Mouse (Mus musculus) cortical plate, adult 2 months (tissue): ENCODE results near the gene Pdzrn3. TPM values are rescaled to one million over a fixed set of nuclear protein-coding genes. Genes with fewer than 3 reads are reported as not detected.
A peak's percentile ranks its signal among the peaks of the same experiment; 100 is the strongest.

Experiments used
- H3K27ac ChIP-seq: fragments of 200-500 bp; 2 replicates; pipeline ENCODE4 v1.5.1; 2012; ENCODE audit warnings: low read length, control low read depth, inconsistent platforms; ENCODE audit not compliant: insufficient read depth
- H3K4me1 ChIP-seq: fragments of 200-500 bp; 2 replicates; pipeline ENCODE4 v1.6.1; 2011; ENCODE audit warnings: low read length; ENCODE audit not compliant: control insufficient read depth, insufficient read depth
- H3K4me3 ChIP-seq: fragments of 200-500 bp; 2 replicates; pipeline ENCODE4 v1.5.1; 2011; ENCODE audit warnings: mild to moderate bottlenecking, low read length, control low read depth; ENCODE audit not compliant: insufficient read depth
- CTCF ChIP-seq: fragments of 200-500 bp; IDR thresholded peaks from 2 replicates; pipeline ENCODE4 v1.5.1; 2011; ENCODE audit warnings: mild to moderate bottlenecking, control low read depth, low read length; ENCODE audit not compliant: insufficient read depth; ENCODE audit errors: extremely low read depth
- POLR2A ChIP-seq: fragments of 200-500 bp; IDR thresholded peaks from 2 replicates; pipeline ENCODE4 v1.6.1; 2011; ENCODE audit warnings: mild to moderate bottlenecking, low read length, control low read depth; ENCODE audit not compliant: insufficient read depth; ENCODE audit errors: extremely low read depth
- polyA plus RNA-seq: library from polyadenylated mRNA; depleted of rRNA; stranded (reverse); fragments of >200 nt; gene quantifications from 2 replicates; pipeline ENCODE4 v1.2.3, GENCODE M21; 2012

Gene Pdzrn3
- polyA plus RNA-seq, 1 experiment, result 32.3 TPM

DNA sequence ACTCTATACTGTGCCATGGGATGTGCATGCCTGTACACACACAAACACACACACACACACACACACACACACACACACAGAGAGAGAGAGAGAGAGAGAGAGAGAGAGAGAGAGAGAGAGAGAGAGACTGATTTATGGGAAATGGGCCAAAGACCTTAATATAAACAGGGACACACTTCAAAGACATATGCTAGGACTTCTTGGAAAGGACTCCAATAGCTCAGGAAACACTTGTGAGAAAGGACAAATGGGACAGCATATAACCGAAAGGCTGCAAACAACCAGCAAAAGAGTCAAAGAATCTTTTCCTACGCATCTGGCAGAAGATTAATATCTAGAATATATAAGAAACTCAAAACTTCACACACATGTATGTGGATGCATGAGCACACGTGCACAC, 43.2 kb downstream of the Pdzrn3 start:
- Histone ChIP-seq H3K4me1 (peaks cover 2% of the 10 kb centered on the region; the same call in 1 of the 2 replicates), H3K4me3 (no peak overlapping the region), H3K27ac (no peak overlapping the region)
- TF ChIP-seq CTCF (no peak), POLR2A (no peak)

DNA sequence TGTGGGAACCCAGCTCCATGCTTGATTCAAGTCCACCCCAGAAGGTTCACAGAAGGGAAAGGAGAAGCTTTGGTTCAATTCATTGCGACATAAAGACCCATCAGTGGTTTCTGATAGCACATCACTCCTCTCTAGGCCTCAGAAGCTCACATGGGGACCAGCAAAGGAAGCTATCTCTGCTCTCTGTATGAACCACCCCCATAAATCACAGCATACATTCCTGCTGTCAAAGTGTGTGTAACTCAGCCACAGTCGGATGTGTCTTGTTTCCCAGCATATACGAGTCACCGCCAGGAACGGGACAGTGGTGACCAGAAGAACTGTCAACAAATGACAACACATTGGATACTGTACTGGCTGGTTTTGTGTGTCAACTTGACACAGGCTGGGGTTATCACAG, 47.3 kb downstream of the Pdzrn3 start:
- H3K27ac ChIP-seq, result no peak overlapping the region
- peaks cover 8% of the 10 kb centered on the region for H3K4me1 ChIP-seq
- H3K4me3 ChIP-seq, result no peak overlapping the region
- TF ChIP-seq CTCF (no peak), POLR2A (no peak)

DNA sequence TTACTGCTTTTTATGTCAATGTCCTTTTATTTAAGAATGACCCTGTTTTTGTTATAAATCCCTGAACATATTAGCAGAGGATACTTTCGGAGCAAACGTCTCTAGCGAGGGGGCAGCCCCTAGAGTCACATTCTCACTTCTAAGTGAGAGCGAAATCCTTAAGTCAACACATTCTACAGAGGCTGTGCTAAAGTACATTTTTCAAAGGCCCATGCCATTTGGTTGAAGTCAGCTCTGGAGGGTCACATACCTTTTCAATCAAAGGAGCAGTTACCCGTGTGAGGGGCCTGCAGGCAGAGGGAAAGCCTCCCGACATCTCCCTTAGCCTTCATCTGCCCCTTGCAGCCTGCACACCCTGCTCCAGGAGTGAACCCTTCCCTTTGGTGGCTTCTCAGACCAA, 48.2 kb downstream of the Pdzrn3 start:
- H3K4me1 ChIP-seq, result peaks cover 8% of the 10 kb centered on the region
- no peak for TF ChIP-seq CTCF
- no peak overlapping the region for H3K27ac ChIP-seq
- no peak overlapping the region for H3K4me3 ChIP-seq

DNA sequence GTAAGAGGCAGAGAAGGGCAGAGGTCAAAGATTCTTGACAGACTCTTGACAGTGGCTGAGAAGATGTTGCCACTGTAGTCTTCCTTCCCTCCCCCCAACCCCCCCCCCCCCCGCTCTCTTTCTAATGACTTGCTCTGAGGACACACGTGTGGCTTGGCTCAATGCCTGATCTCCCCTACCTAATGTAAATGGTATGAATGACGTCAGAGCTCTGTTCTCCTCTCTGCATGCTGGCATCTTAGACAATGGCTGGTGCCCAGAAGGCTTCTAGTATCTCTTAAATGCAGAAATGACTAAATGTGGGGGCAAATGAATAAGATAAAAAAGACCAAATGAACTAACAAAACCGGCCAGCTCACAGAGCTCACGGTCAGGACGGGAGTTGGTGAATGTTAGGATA, 49.2 kb downstream of the Pdzrn3 start:
- no peak overlapping the region for H3K27ac ChIP-seq
- H3K4me1 ChIP-seq, result peaks cover 8% of the 10 kb centered on the region
- TF ChIP-seq CTCF (no peak), POLR2A (no peak)
- H3K4me3 ChIP-seq, result no peak overlapping the region

DNA sequence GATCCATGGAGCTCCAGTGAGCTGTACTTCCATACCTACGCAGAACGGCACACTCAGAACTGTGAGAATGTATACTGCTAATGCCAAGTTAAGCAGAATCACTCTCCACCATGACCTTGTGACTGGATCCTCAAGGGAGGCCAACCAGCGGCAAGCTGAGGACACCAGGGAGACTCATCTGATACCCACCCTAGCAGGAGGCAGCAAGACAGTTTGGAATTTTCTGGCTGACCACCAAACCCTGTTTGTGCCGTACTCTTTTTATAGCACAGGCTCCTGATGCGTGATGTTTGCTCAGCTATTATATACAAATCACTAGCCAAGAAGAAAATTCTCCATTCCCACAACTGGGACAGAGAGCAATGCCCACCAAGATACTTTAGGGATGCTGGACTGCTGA, 50.0 kb downstream of the Pdzrn3 start:
- Histone ChIP-seq H3K4me1 (peaks cover 8% of the 10 kb centered on the region), H3K4me3 (no peak overlapping the region), H3K27ac (peak overlapping the region; percentile 61; the same call in 1 of the 2 replicates)
- TF ChIP-seq POLR2A (no peak), CTCF (no peak)

DNA sequence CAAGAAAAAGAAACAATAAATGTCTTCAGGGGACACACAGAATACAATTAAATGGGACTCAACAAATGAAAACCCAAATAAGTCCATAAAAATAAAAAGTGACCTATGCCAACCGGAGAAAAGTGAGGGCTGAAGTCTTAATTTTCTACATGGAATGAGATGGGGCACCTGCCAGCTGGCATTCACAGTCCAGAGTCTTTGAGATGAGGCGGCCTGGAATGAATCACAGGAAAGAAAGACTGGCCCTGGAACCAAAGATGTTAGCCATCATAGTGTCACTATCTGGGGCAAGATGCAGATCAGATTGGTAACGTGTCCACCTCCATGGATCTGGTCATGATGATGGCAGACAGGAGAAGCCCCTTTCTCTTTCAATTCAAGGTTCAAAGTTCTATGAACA, 50.5 kb downstream of the Pdzrn3 start:
- no peak for TF ChIP-seq POLR2A
- TF ChIP-seq CTCF, result no peak
- H3K4me1 ChIP-seq, result peaks cover 8% of the 10 kb centered on the region
- no peak overlapping the region for H3K4me3 ChIP-seq
- H3K27ac ChIP-seq, result no peak overlapping the region

DNA sequence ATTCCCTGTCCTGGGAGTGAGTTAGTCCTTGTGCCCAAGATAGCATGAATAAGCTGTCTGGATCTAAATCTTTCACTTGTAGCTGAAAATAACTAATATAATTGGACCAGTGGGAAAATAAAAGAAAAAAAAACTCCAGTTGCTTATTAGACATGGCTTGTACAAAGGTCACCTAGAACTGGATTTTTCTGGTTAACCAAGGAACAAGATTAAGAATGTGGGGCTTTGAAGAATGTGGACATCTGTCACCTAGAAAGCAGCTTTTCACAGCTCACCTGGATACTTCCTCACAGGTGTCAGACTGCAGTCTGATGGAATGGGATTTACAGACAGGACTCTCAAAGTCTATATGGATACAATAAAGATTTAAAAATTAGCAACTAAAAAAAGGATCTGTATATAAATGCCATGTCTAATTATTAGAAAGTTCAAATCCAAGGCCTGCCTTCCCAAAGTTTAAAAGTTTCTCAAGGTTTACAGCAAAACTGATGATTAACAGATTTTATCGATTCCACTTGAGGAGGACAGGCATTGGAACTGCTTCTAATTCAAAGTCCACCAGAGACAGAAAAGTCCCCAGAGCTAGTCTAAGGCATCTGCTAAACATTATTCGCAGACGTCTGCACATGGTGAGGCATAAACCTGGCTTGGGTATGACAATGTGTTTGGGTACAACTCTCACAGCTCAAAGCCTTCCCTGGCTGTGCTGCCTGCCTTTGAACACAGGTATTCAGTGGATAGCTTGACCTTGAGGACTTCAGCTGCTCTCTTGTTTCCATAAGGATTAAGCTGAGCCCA, 51.7 kb downstream of the Pdzrn3 start:
- H3K4me1 ChIP-seq, result peaks cover 8% of the 10 kb centered on the region
- TF ChIP-seq POLR2A (no peak), CTCF (no peak)
- no peak overlapping the region for H3K27ac ChIP-seq
- H3K4me3 ChIP-seq, result no peak overlapping the region

DNA sequence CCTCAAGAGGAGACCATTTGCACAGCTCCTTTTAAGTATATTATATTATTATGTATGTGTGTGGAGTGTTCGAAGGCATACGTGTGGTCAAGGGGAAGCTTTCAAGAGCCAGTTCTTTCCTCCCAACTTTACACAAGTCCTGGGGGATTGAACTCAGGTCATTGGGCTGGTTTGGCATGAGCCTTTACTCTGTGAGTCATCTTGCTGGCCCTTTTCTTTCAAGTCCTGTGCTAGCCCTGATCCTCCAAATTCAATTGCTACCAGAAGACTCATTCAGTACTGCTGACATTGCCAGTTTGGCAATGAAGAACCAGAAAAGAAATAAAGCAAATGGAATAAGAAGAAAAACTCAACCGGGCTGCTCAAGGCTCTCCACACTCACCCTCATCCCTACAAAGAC, 55.1 kb downstream of the Pdzrn3 start:
- TF ChIP-seq CTCF, result no peak
- no peak for TF ChIP-seq POLR2A
- Histone ChIP-seq H3K4me3 (no peak overlapping the region), H3K4me1 (peaks cover 9% of the 10 kb centered on the region), H3K27ac (no peak overlapping the region)

DNA sequence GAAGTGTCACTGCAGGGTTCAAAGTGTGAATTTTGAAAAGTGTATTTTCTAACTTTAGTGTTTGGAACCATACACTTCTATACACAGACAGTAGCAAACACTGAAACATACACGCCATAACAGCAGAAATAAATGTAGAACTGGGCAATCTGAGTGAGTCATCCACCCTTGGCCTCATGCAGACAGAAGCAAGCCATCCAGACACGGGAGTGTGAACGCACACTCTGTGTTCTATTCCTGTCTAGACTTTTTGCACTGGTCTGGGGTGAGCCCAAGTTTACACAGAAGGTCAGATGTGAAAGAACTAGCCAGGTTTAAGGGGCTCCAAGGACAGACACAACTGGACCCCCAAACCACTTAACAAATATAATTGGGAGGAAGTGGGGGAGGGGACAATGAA, 57.3 kb downstream of the Pdzrn3 start:
- no peak for TF ChIP-seq POLR2A
- no peak for TF ChIP-seq CTCF
- Histone ChIP-seq H3K4me1 (peaks cover 7% of the 10 kb centered on the region), H3K4me3 (no peak overlapping the region), H3K27ac (no peak overlapping the region)

DNA sequence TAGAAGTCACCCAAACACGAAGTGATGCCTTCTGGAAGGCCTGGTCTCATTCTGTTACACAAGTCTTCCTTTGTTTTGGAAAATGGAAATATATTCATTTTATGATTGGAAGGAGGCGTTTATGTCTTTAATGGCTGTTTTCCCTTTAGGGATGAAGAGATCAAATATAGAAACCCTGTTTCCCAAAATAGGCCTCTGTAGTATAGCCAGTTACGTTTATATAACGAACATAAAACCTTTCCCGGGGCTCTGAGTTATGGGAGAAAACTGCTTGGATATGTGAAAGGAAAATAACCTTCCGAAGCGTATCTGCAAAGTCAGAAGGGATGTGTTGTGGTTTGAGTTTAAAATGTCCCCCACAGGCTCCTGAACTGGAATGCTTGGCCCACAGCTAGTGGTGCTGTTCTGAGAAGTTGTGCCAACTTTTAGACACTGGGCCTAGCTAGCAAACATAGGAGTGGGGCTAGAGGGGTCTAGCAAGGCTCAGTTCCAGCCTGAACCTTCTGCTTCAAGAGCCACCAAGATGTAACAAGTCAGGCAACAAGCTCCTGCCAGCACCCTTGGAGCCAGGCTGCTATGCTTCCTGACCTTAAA, 58.2 kb downstream of the Pdzrn3 start:
- peak overlapping the region; percentile 68 for H3K27ac ChIP-seq
- H3K4me1 ChIP-seq, result peaks cover 7% of the 10 kb centered on the region
- no peak for TF ChIP-seq POLR2A
- no peak for TF ChIP-seq CTCF
- no peak overlapping the region for H3K4me3 ChIP-seq

DNA sequence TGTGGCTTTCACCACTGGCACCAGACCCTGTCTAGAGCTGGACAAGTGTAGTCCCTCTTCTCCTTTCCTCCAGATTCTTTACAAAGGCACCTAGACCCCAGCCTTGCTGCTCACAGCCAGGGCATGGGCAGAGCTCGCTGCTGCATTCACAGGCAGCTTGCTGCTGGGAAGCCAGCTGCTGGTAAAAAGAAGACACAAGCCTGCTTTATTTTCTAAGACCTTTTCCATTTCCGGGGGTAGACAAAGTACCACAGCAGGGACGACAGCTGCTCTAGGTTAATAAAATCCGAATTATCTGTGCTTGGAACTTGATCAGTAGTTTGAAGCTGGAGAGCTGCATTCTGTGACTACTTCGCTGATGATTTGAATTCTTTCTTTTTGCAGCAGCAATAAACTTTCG, 59.2 kb downstream of the Pdzrn3 start:
- no peak overlapping the region; the same call in 1 of the 2 replicates for H3K27ac ChIP-seq

More for the DNA sequence above, 59.2 kb downstream of the Pdzrn3 start:
- Histone ChIP-seq H3K4me1 (peaks cover 7% of the 10 kb centered on the region), H3K4me3 (no peak overlapping the region)
- no peak for TF ChIP-seq POLR2A
- TF ChIP-seq CTCF, result no peak
